Mouse (Mus musculus) myocyte (in vitro differentiated cells): Measurements from ENCODE around the gene Ccdc93.

Source experiments
- CEBPB ChIP-seq: IDR thresholded peaks from 2 replicates; pipeline ENCODE4 v1.6.1; 2011; ENCODE audit warnings: mild to moderate bottlenecking, moderate library complexity; ENCODE audit not compliant: poor library complexity, insufficient read depth, severe bottlenecking
- E2F4 ChIP-seq: IDR thresholded peaks from one replicate; pipeline ENCODE4 v1.6.1; 2011; ENCODE audit warnings: mild to moderate bottlenecking, control low read depth, moderate library complexity; ENCODE audit not compliant: insufficient read depth
- MAX ChIP-seq: IDR thresholded peaks from one replicate; pipeline ENCODE4 v1.6.1; 2011; ENCODE audit warnings: low read depth, mild to moderate bottlenecking, control low read depth
- MYOD1 ChIP-seq, 3 experiments: IDR thresholded peaks; one replicate each; pipeline ENCODE4 v1.6.1; 2011; ENCODE audit warnings: control low read depth in 2 of 3, low read depth in 2 of 3, mild to moderate bottlenecking in 2 of 3, moderate library complexity in 1 of 3; ENCODE audit not compliant: insufficient read length in 2 of 3, control insufficient read depth in 1 of 3
- MYOG ChIP-seq, 3 experiments: IDR thresholded peaks; one replicate each; pipeline ENCODE4 v1.6.1; 2011; ENCODE audit warnings: control low read depth in 2 of 3, low read depth in 2 of 3, mild to moderate bottlenecking in 2 of 3; ENCODE audit not compliant: insufficient read length in 2 of 3, control insufficient read depth in 1 of 3, insufficient read depth in 1 of 3
- POLR2A ChIP-seq: IDR thresholded peaks from one replicate; pipeline ENCODE4 v1.6.1; 2011; ENCODE audit warnings: low read depth, mild to moderate bottlenecking, control low read depth, moderate library complexity; ENCODE audit not compliant: insufficient read length
- POLR2AphosphoS2 ChIP-seq: IDR thresholded peaks from one replicate; pipeline ENCODE4 v1.6.1; 2011; ENCODE audit warnings: low read depth, control low read depth; ENCODE audit not compliant: insufficient read length
- SRF ChIP-seq: IDR thresholded peaks from one replicate; pipeline ENCODE4 v1.6.1; 2011; ENCODE audit warnings: low read depth; ENCODE audit not compliant: control insufficient read depth, insufficient read length
- TCF12 ChIP-seq: IDR thresholded peaks from one replicate; pipeline ENCODE4 v1.6.1; 2011; ENCODE audit warnings: mild to moderate bottlenecking, control low read depth; ENCODE audit not compliant: poor library complexity, insufficient read depth, severe bottlenecking
- TCF3 ChIP-seq: IDR thresholded peaks from one replicate; pipeline ENCODE4 v1.6.1; 2011; ENCODE audit warnings: low read depth, control low read depth; ENCODE audit not compliant: insufficient read length
- USF1 ChIP-seq: IDR thresholded peaks from one replicate; pipeline ENCODE4 v1.6.1; 2011; ENCODE audit warnings: low read depth, mild to moderate bottlenecking, control low read depth, moderate library complexity

DNA sequence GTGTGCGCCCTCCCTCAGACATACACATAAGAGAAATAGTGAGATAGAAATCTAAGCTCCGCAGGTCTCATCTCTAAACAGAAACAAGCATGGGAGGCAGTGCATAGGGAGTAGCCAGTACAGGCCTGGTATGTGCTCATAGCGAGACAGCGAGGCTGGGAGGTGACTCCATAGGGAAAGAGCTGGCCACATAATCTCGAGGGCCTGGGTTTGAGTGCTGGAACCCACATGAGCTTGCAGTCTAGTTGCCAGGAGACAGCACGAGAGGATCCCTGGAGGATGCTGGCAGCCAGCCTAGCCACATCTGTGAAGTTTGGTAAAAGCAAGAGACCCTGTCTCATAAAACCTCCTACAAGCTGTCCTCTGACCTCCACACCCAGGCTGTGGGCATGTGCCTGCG is 20.2 kb downstream of the Ccdc93 start:
- TF ChIP-seq POLR2A (no peak), MAX (no peak), SRF (no peak), TCF12 (no peak), POLR2AphosphoS2 (no peak), USF1 (no peak), E2F4 (no peak), MYOD1 (IDR thresholded peaks at IDR 0.05; ENCODE audit: control insufficient read depth in 1 of 3, insufficient read length in 2 of 3, low read depth in 2 of 3) (no peak), TCF3 (no peak), CEBPB (no peak), MYOG (IDR thresholded peaks at IDR 0.05; ENCODE audit: control insufficient read depth in 1 of 3, insufficient read depth in 1 of 3, insufficient read length in 2 of 3, low read depth in 2 of 3) (no peak)
